Mouse (Mus musculus): ENCODE data around the gene Elmo1.

- TF ChIP-seq GATA1 (IDR thresholded peaks at IDR 0.05; ENCODE audit: low read length) (no peak), TAL1 (IDR thresholded peaks at IDR 0.05; ENCODE audit: low read length) (no peak)
Observed at GRCm38 (mm10) chr13:20180738-20181137, 90.3 kb downstream of the Elmo1 start.
